Mouse (Mus musculus): ENCODE results near the gene Ppbp. TPM values are rescaled to one million over a fixed set of nuclear protein-coding genes. Genes with fewer than 3 reads are reported as not detected.

The Ppbp gene
- polyA plus RNA-seq, 1 experiment, result not detected

DNA sequence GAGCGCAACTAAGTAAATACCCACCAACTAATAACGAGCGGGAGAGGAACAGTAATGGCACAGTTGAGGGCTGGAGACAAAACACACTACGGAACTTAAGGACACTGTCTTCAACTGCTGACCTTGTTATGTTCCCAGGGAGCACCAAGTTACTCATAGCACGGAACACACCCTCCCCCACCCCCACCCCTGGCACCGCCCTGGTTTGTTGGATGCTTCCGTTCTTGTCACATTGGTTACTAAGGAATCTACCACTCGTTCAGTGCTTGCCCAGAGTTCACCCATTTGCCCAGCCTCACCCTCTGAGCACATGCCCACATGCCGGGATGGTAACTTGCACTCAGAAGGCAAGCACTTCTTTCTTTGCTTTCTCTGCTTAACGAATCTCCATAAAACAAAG lies 9.3 kb downstream of the Ppbp start:
- no peaks in the 10 kb centered on the region for H3K36me3 ChIP-seq (ENCODE audit: control insufficient read depth, insufficient read depth, low read length, poor library complexity, severe bottlenecking)
- H3K27me3 ChIP-seq (ENCODE audit: control insufficient read depth, insufficient read depth, low read length, poor library complexity, severe bottlenecking), result no peaks in the 10 kb centered on the region
- no peaks in the 10 kb centered on the region for H3K9me3 ChIP-seq (replicated peaks; ENCODE audit: control insufficient read depth, insufficient read depth, low read length, poor library complexity, severe bottlenecking)
- no peak overlapping the region for H3K9ac ChIP-seq (ENCODE audit: low read depth, poor library complexity, severe bottlenecking)
- H3K4me1 ChIP-seq (ENCODE audit: control insufficient read depth, insufficient read depth, low read length), result no peaks in the 10 kb centered on the region
- no peak overlapping the region for H3K4me3 ChIP-seq (ENCODE audit: low read depth, low read length)
- H3K27ac ChIP-seq (ENCODE audit: insufficient read depth, low read length), result no peak overlapping the region
- TF ChIP-seq EP300 (IDR thresholded peaks at IDR 0.05; ENCODE audit: insufficient read depth, low read depth, low read length), result no peak
- TF ChIP-seq CTCF (IDR thresholded peaks at IDR 0.05; ENCODE audit: low read depth, low read length), result no peak
- no peak for TF ChIP-seq POLR2A (IDR thresholded peaks at IDR 0.05; ENCODE audit: insufficient read depth, low read length)

DNA sequence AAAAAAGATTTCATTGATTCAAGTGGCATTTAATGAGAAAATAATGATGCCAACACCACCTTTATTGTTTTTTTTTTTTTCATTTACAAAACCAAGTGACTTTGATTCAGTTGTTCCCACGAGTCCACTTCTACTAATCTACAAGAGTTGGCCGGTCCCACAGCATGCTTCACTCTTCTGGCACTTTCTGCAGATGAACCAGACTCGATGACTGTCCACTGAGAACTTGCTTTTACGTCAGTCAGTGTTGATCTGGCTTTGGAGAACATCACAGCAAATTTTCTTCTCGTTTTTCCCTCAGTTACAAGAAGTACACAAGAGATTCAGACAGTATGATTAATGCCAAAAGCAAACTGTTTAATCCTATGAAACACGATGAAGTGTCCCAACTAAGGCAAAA lies 10.5 kb downstream of the Ppbp start:
- TF ChIP-seq POLR2A (IDR thresholded peaks at IDR 0.05; ENCODE audit: insufficient read depth, low read length) (no peak), CTCF (IDR thresholded peaks at IDR 0.05; ENCODE audit: low read depth, low read length) (no peak), EP300 (IDR thresholded peaks at IDR 0.05; ENCODE audit: insufficient read depth, low read depth, low read length) (no peak)
- Histone ChIP-seq H3K4me3 (ENCODE audit: low read depth, low read length) (no peak overlapping the region), H3K9me3 (replicated peaks; ENCODE audit: control insufficient read depth, insufficient read depth, low read length, poor library complexity, severe bottlenecking) (no peaks in the 10 kb centered on the region), H3K27me3 (ENCODE audit: control insufficient read depth, insufficient read depth, low read length, poor library complexity, severe bottlenecking) (no peaks in the 10 kb centered on the region), H3K27ac (ENCODE audit: insufficient read depth, low read length) (no peak overlapping the region), H3K4me1 (ENCODE audit: control insufficient read depth, insufficient read depth, low read length) (no peaks in the 10 kb centered on the region), H3K36me3 (ENCODE audit: control insufficient read depth, insufficient read depth, low read length, poor library complexity, severe bottlenecking) (no peaks in the 10 kb centered on the region), H3K9ac (ENCODE audit: low read depth, poor library complexity, severe bottlenecking) (no peak overlapping the region)

DNA sequence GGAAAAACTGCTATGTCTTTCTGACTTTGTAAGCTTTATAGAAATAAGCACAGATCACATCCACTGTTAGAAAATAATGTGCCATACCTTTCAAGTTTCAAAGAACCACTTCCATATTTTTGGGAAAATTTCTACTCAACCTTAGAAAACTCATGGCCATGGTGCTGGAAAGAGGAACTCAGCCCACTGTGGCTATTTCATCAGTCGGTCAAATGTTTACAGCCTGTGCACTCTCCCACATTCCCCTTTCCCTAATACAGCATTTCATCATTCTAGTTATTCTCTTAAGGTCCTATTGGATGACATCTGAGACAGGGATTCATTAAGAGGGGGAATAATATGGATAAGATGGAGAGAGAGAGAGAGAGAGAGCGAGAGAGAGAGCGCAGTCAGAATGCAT lies 15.4 kb downstream of the Ppbp start:
- TF ChIP-seq CTCF (IDR thresholded peaks at IDR 0.05; ENCODE audit: low read depth, low read length), result no peak
- no peak for TF ChIP-seq POLR2A (IDR thresholded peaks at IDR 0.05; ENCODE audit: insufficient read depth, low read length)
- TF ChIP-seq EP300 (IDR thresholded peaks at IDR 0.05; ENCODE audit: insufficient read depth, low read depth, low read length), result no peak
- Histone ChIP-seq H3K27ac (ENCODE audit: insufficient read depth, low read length) (no peak overlapping the region), H3K9me3 (replicated peaks; ENCODE audit: control insufficient read depth, insufficient read depth, low read length, poor library complexity, severe bottlenecking) (no peaks in the 10 kb centered on the region), H3K4me1 (ENCODE audit: control insufficient read depth, insufficient read depth, low read length) (no peaks in the 10 kb centered on the region), H3K27me3 (ENCODE audit: control insufficient read depth, insufficient read depth, low read length, poor library complexity, severe bottlenecking) (no peaks in the 10 kb centered on the region), H3K36me3 (ENCODE audit: control insufficient read depth, insufficient read depth, low read length, poor library complexity, severe bottlenecking) (no peaks in the 10 kb centered on the region), H3K9ac (ENCODE audit: low read depth, poor library complexity, severe bottlenecking) (no peak overlapping the region), H3K4me3 (ENCODE audit: low read depth, low read length) (no peak overlapping the region)

DNA sequence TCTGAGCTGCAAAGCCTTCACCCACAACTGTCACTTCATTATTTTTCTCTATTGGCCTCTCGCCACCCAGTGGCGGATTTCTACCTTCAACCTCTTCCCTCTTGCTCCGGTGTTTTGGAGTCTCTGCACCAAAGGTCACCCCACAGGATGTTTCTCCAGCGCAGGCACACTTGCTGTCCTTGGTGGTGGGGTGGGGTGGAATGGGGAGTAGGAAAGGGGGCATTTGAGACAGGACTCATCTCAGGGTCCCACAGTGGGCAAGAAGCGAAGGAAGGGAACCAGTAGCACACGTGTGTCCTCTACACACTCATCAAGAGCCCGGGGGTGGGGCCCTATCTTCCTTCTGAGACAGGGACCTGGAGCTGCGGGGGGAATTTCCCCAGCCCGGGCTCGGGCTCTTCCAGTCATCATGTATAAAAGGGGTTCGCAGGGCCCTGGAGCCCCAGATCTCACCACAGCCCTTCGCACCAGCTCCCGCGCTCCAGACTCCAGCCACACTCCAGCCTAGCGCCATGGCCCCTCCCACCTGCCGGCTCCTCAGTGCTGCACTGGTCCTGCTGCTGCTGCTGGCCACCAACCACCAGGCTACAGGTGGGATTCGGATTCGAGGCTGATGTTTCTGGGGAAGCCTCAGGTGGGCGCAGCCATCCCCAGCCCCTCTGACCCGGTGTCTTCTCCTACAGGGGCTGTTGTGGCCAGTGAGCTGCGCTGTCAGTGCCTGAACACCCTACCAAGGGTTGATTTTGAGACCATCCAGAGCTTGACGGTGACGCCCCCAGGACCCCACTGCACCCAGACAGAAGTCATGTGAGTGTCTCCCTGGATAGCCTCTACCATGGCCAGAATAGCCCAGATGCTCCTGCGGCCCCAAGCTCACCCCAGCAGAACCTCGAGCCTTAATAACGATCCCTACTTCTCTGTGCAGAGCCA lies 17.6 kb downstream of the Ppbp start, which contains the start of gene Cxcl3:
Gene Cxcl3 (plus strand): TSS at position 445 of the 930 bp plus-strand sequence.
- Histone ChIP-seq H3K36me3 (ENCODE audit: control insufficient read depth, insufficient read depth, low read length, poor library complexity, severe bottlenecking) (no peaks in the 10 kb centered on the region), H3K27me3 (ENCODE audit: control insufficient read depth, insufficient read depth, low read length, poor library complexity, severe bottlenecking) (no peaks in the 10 kb centered on the region), H3K9ac (ENCODE audit: low read depth, poor library complexity, severe bottlenecking) (peak within 1 kb of the TSS; percentile 7; the same call in 1 of the 2 replicates), H3K27ac (ENCODE audit: insufficient read depth, low read length) (no peak within 1 kb of the TSS), H3K4me3 (ENCODE audit: low read depth, low read length) (peak within 1 kb of the TSS; percentile 51), H3K4me1 (ENCODE audit: control insufficient read depth, insufficient read depth, low read length) (no peaks in the 10 kb centered on the region), H3K9me3 (replicated peaks; ENCODE audit: control insufficient read depth, insufficient read depth, low read length, poor library complexity, severe bottlenecking) (no peaks in the 10 kb centered on the region)
- no peak for TF ChIP-seq EP300 (IDR thresholded peaks at IDR 0.05; ENCODE audit: insufficient read depth, low read depth, low read length)
- no peak for TF ChIP-seq POLR2A (IDR thresholded peaks at IDR 0.05; ENCODE audit: insufficient read depth, low read length)
- peak; percentile 20 for TF ChIP-seq CTCF (IDR thresholded peaks at IDR 0.05; ENCODE audit: low read depth, low read length)

DNA sequence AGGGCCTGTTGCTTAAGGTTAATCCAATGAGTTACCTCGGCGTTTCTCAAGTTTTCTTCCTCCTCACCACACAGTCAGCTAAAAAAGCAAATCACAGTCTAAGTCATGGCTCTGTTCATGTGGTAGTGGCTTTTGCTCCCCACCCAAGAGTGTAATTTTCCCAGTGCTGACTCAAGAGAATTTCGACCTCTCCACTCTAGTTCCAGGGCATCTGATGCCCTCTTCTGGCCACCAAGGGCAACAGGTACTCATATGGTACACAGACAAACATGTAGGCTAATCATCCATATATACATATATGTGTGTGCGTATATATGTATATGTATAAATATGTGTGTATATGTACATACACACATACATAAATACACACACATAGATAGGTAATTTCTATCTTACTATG lies 19.8 kb downstream of the Ppbp start:
- H3K36me3 ChIP-seq (ENCODE audit: control insufficient read depth, insufficient read depth, low read length, poor library complexity, severe bottlenecking), result no peaks in the 10 kb centered on the region
- TF ChIP-seq EP300 (IDR thresholded peaks at IDR 0.05; ENCODE audit: insufficient read depth, low read depth, low read length), result no peak
- TF ChIP-seq POLR2A (IDR thresholded peaks at IDR 0.05; ENCODE audit: insufficient read depth, low read length), result no peak
- TF ChIP-seq CTCF (IDR thresholded peaks at IDR 0.05; ENCODE audit: low read depth, low read length), result peak; percentile 9
- no peak overlapping the region for H3K4me3 ChIP-seq (ENCODE audit: low read depth, low read length)
- H3K9me3 ChIP-seq (replicated peaks; ENCODE audit: control insufficient read depth, insufficient read depth, low read length, poor library complexity, severe bottlenecking), result no peaks in the 10 kb centered on the region
- H3K4me1 ChIP-seq (ENCODE audit: control insufficient read depth, insufficient read depth, low read length), result no peaks in the 10 kb centered on the region
- no peak overlapping the region for H3K9ac ChIP-seq (ENCODE audit: low read depth, poor library complexity, severe bottlenecking)
- H3K27ac ChIP-seq (ENCODE audit: insufficient read depth, low read length), result no peak overlapping the region
- no peaks in the 10 kb centered on the region for H3K27me3 ChIP-seq (ENCODE audit: control insufficient read depth, insufficient read depth, low read length, poor library complexity, severe bottlenecking)
